Mouse (Mus musculus): ENCODE results near the gene Oaf.
A peak's percentile ranks its signal among the peaks of the same experiment; 100 is the strongest.

GRCm38 (mm10) chr9:43222429-43222715, 17.3 kb downstream of the Oaf start:
- TF ChIP-seq POLR2A (IDR thresholded peaks at IDR 0.05; ENCODE audit: borderline replicate concordance, extremely low read depth, insufficient read depth, insufficient read length, poor library complexity, severe bottlenecking) (no peak), CTCF (IDR thresholded peaks at IDR 0.05; ENCODE audit: borderline replicate concordance, extremely low read depth, insufficient read depth, insufficient read length) (peak; percentile 30; the same call in 1 of the 2 replicates)
